Mouse (Mus musculus) stomach, embryonic 14.5 days (tissue): ENCODE results near the gene 2010111I01Rik. TPM values are rescaled to one million over a fixed set of nuclear protein-coding genes. Genes with fewer than 3 reads are reported as not detected.

ENCODE experiments used
- ATAC-seq: fragments of 200-750 bp; cut with Nextera tagmentation; 2 replicates; pipeline ENCODE4 v1.8.0; 2017; ENCODE audit warnings: low read depth, moderate TSS enrichment; ENCODE audit not compliant: insufficient number of reproducible peaks, insufficient read depth, low FRiP score
- H3K27ac ChIP-seq: fragments of 300-500 bp; sonication (generic); 2 replicates; pipeline ENCODE4 v1.5.1; 2014; ENCODE audit warnings: mild to moderate bottlenecking, low read length, moderate library complexity, mixed read lengths
- H3K27me3 ChIP-seq: fragments of 300-500 bp; sonication (generic); 2 replicates; pipeline ENCODE4 v1.6.1; 2014; ENCODE audit warnings: low read length, control low read depth, mixed read lengths; ENCODE audit not compliant: control insufficient read depth, insufficient read depth
- H3K36me3 ChIP-seq: fragments of 300-500 bp; sonication (generic); 2 replicates; pipeline ENCODE4 v1.6.1; 2014; ENCODE audit warnings: mild to moderate bottlenecking, control low read depth, low read length, moderate library complexity, mixed read lengths; ENCODE audit not compliant: control insufficient read depth, insufficient read depth
- H3K4me1 ChIP-seq: fragments of 300-500 bp; sonication (generic); 2 replicates; pipeline ENCODE4 v1.6.1; 2014; ENCODE audit warnings: low read length, control low read depth, mixed read lengths; ENCODE audit not compliant: control insufficient read depth, insufficient read depth
- H3K4me2 ChIP-seq: fragments of 300-500 bp; sonication (generic); replicated peaks from 2 replicates; pipeline ENCODE4 v1.6.1; 2014; ENCODE audit warnings: low read depth, low read length, control low read depth
- H3K4me3 ChIP-seq: fragments of 300-500 bp; sonication (generic); 2 replicates; pipeline ENCODE4 v1.5.1; 2014; ENCODE audit warnings: low read depth, low read length, control low read depth
- H3K9ac ChIP-seq: fragments of 300-500 bp; sonication (generic); replicated peaks from 2 replicates; pipeline ENCODE4 v1.6.1; 2014; ENCODE audit warnings: low read depth, mild to moderate bottlenecking, control low read depth, low read length, moderate library complexity, mixed read lengths
- H3K9me3 ChIP-seq: fragments of 300-500 bp; sonication (generic); 2 replicates; pipeline ENCODE4 v1.6.1; 2016; ENCODE audit warnings: low read depth, low read length, control low read depth; ENCODE audit not compliant: control insufficient read depth
- WGBS: fragments of 180-500 bp; shearing (Covaris S2); extraction: QIAGEN DNeasy Blood & Tissue Kit; methylation state at CpG from one replicate; pipeline ENCODE4 v1.1.7; 2014; 5-methylcytosine and 5-hydroxymethylcytosine counted together
- polyA plus RNA-seq: library from polyadenylated mRNA; unstranded; fragments of >200 nt; fragmentation: Nextera tagmentation; extraction: Ambion mirVana; gene quantifications from 2 replicates; pipeline ENCODE4 v1.2.1, GENCODE M21; 2014

2010111I01Rik gene
- polyA plus RNA-seq, 1 experiment from 2014 or later, result 140 TPM

- no peaks in the 10 kb centered on the region; the same call in 1 of the 2 replicates for H3K36me3 ChIP-seq
- WGBS, result 65% methylated on average over 4 of the region's 4 CpGs
- peaks cover 41% of the 10 kb centered on the region for H3K4me1 ChIP-seq
- no peak for ATAC-seq
- no peak overlapping the region for H3K4me3 ChIP-seq
- H3K9me3 ChIP-seq, result no peaks in the 10 kb centered on the region
- no peaks in the 10 kb centered on the region for H3K27me3 ChIP-seq
- H3K9ac ChIP-seq, result no peak overlapping the region
- H3K27ac ChIP-seq, result no peak overlapping the region; the same call in 1 of the 2 replicates
- no peak overlapping the region for H3K4me2 ChIP-seq
These were observed 281.1 kb downstream of the 2010111I01Rik start for GRCm38 (mm10) chr13:63245812-63246211.

- H3K9me3 ChIP-seq, result no peaks in the 10 kb centered on the region
- H3K9ac ChIP-seq, result no peak overlapping the region
- H3K4me3 ChIP-seq, result no peak overlapping the region
- no peaks in the 10 kb centered on the region; the same call in 1 of the 2 replicates for H3K36me3 ChIP-seq
- H3K27ac ChIP-seq, result no peak overlapping the region
- no peak for ATAC-seq
- peaks cover 41% of the 10 kb centered on the region for H3K4me1 ChIP-seq
- H3K27me3 ChIP-seq, result no peaks in the 10 kb centered on the region
- H3K4me2 ChIP-seq, result no peak overlapping the region
- 63% methylated on average over 12 of the region's 12 CpGs for WGBS
These were observed 281.7 kb downstream of the 2010111I01Rik start for GRCm38 (mm10) chr13:63246332-63246940.

- WGBS, result 42% methylated on average over 7 of the region's 7 CpGs
- Histone ChIP-seq H3K9me3 (no peaks in the 10 kb centered on the region), H3K27me3 (no peaks in the 10 kb centered on the region), H3K4me1 (peaks cover 41% of the 10 kb centered on the region), H3K4me2 (no peak overlapping the region), H3K4me3 (no peak overlapping the region), H3K27ac (no peak overlapping the region), H3K36me3 (no peaks in the 10 kb centered on the region; the same call in 1 of the 2 replicates), H3K9ac (no peak overlapping the region)
- no peak for ATAC-seq
These were observed 282.3 kb downstream of the 2010111I01Rik start for GRCm38 (mm10) chr13:63247041-63247440.

DNA sequence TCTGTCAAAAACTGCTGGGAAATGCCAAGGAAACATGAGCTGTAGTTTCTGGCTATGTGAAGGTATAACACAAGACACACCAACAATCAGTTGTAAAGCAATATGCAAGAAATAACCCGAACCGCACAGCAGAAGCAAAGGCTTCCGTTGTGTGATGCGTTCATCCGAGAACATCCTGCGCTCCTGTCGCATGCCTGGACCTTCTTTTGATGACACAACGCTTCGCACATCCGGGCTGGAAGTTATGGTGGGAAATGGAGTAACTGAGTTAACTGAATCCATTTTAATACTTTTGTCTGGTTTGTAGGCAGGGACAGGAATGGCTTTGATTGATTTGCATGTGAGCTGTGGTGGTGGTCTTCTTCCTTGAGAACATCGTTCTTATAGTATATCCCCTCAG is 282.9 kb downstream of the 2010111I01Rik start:
- no peak for ATAC-seq
- Histone ChIP-seq H3K9me3 (no peaks in the 10 kb centered on the region), H3K9ac (no peak overlapping the region), H3K36me3 (no peaks in the 10 kb centered on the region; the same call in 1 of the 2 replicates), H3K27me3 (no peaks in the 10 kb centered on the region), H3K4me2 (no peak overlapping the region), H3K4me3 (no peak overlapping the region), H3K4me1 (peaks cover 38% of the 10 kb centered on the region), H3K27ac (no peak overlapping the region)
- WGBS, result 96% methylated on average over 11 of the region's 11 CpGs

DNA sequence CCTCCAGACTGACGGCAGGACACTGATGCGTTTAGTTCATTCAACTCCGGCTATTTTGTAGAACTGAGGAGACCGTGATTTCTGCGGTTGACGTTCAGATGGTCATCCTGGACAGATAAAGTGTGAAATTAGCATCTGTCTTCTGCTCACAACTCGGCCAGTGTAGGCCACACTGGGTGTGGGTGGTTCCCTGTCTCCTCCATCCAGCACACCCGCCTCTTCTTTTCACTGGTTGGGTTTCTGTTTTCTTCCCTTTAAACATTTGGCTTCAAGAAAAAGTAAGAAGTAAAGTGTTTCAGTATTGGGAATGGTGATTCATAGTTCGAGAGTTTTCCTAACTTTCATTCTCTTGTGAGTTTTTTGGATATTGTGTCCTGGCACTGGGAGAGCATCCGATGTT is 283.6 kb downstream of the 2010111I01Rik start:
- H3K4me3 ChIP-seq, result no peak overlapping the region
- no peaks in the 10 kb centered on the region; the same call in 1 of the 2 replicates for H3K36me3 ChIP-seq
- H3K27ac ChIP-seq, result no peak overlapping the region
- peaks cover 32% of the 10 kb centered on the region; the same call in 1 of the 2 replicates for H3K4me1 ChIP-seq
- no peaks in the 10 kb centered on the region for H3K27me3 ChIP-seq
- 86% methylated on average over 10 of the region's 10 CpGs for WGBS
- H3K9ac ChIP-seq, result no peak overlapping the region
- H3K4me2 ChIP-seq, result no peak overlapping the region
- H3K9me3 ChIP-seq, result no peaks in the 10 kb centered on the region
- ATAC-seq, result no peak

DNA sequence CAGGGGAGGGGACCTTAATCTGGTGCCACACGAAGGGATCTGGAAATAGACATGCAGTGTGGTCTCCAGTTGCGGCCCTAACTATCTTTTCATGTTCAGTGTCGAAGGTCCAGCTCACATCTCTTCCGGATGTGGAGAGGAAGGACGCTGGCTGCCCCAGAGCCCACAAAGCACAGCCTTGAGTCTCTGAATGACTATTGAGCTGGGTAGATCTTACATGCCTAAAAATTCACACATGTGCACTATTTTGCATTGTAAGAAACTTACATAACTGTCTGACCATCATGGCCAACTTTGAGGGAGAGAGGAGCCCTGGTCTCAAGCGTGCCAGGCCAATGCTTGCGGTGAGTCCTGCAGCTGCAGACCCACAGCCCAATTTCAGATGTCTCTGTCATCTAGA is 284.5 kb downstream of the 2010111I01Rik start:
- Histone ChIP-seq H3K9me3 (no peaks in the 10 kb centered on the region), H3K4me2 (no peak overlapping the region), H3K4me3 (no peak overlapping the region), H3K36me3 (peaks cover 1% of the 10 kb centered on the region; the same call in 1 of the 2 replicates), H3K27ac (no peak overlapping the region; the same call in 1 of the 2 replicates), H3K4me1 (peaks cover 32% of the 10 kb centered on the region; the same call in 1 of the 2 replicates), H3K9ac (no peak overlapping the region), H3K27me3 (no peaks in the 10 kb centered on the region)
- 82% methylated on average over 7 of the region's 7 CpGs for WGBS
- no peak for ATAC-seq

- no peaks in the 10 kb centered on the region for H3K9me3 ChIP-seq
- H3K9ac ChIP-seq, result no peak overlapping the region
- H3K4me2 ChIP-seq, result 0 out of 2 replicates have a peak overlapping the region, but pooled peaks have one; percentile 6
- no peak overlapping the region; the same call in 1 of the 2 replicates for H3K27ac ChIP-seq
- no peak for ATAC-seq
- H3K36me3 ChIP-seq, result peaks cover 4% of the 10 kb centered on the region; the same call in 1 of the 2 replicates
- H3K27me3 ChIP-seq, result no peaks in the 10 kb centered on the region
- 74% methylated on average over 8 of the region's 8 CpGs for WGBS
- no peak overlapping the region for H3K4me3 ChIP-seq
- peaks cover 29% of the 10 kb centered on the region; the same call in 1 of the 2 replicates for H3K4me1 ChIP-seq
These were observed 285.2 kb downstream of the 2010111I01Rik start for GRCm38 (mm10) chr13:63249741-63250431.

GRCm38 (mm10) chr13:63250441-63250980 is 285.8 kb downstream of the 2010111I01Rik start:
- H3K27me3 ChIP-seq, result no peaks in the 10 kb centered on the region
- peak overlapping the region; percentile 1; the same call in 1 of the 2 replicates for H3K27ac ChIP-seq
- WGBS, result 90% methylated on average over 8 of the region's 8 CpGs
- 0 out of 2 replicates have a peak overlapping the region, but pooled peaks have one; percentile 19 for H3K4me2 ChIP-seq
- ATAC-seq, result no peak
- no peaks in the 10 kb centered on the region for H3K9me3 ChIP-seq
- no peak overlapping the region for H3K9ac ChIP-seq
- H3K4me3 ChIP-seq, result no peak overlapping the region
- peaks cover 4% of the 10 kb centered on the region; the same call in 1 of the 2 replicates for H3K36me3 ChIP-seq
- peaks cover 27% of the 10 kb centered on the region; the same call in 1 of the 2 replicates for H3K4me1 ChIP-seq
